Mouse (Mus musculus): ENCODE results near the gene Rit1. TPM values are rescaled to one million over a fixed set of nuclear protein-coding genes. Genes with fewer than 3 reads are reported as not detected.
"Not testable (repeated sequence)": the region's sequence is repeated elsewhere in the genome, so short reads cannot be mapped to it uniquely, and the experiment has no call there.

The Rit1 gene
- polyA plus RNA-seq, 1 experiment from 2014 or later, result 33.9 TPM

DNA sequence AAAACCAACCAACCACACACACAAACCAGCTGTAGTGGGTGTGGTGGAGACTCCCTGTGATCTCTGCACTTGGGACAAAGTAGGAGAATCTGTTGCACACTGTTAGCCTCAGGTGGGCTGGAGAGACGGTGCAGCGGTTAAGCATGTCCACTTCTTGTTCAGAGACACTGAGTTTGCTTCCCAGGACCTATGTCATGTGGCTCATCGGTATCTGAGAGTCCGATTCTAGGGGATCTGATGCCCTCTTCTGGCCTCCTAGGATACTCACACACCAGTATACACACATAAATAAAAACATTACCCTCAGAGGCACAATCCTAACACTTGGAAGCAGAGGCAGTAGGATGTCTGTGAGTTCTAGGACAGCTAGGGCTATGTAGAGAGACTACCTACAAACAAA is 37.6 kb downstream of the Rit1 start:
- ATAC-seq (replicated peaks; ENCODE audit: low FRiP score), result peak; percentile 57; the same call in 1 of the 2 replicates
- Histone ChIP-seq H3K4me1 (replicated peaks; ENCODE audit: control insufficient read depth, insufficient read depth, low read length) (peaks cover 14% of the 10 kb centered on the region), H3K27ac (ENCODE audit: low read depth, low read length) (no peak overlapping the region), H3K9me3 (ENCODE audit: control insufficient read depth, low read length) (no peaks in the 10 kb centered on the region), H3K27me3 (replicated peaks; ENCODE audit: control insufficient read depth, insufficient read depth, low read length) (no peaks in the 10 kb centered on the region), H3K4me3 (ENCODE audit: low read depth, low read length) (no peak overlapping the region), H3K4me2 (no peak overlapping the region), H3K9ac (ENCODE audit: low read depth, low read length) (no peak overlapping the region), H3K36me3 (ENCODE audit: control insufficient read depth, insufficient read depth, low read length) (no peaks in the 10 kb centered on the region)
- 50% methylated on average over 4 of the region's 4 CpGs for WGBS
- no peak for DNase-seq (ENCODE audit: low spot score)

DNA sequence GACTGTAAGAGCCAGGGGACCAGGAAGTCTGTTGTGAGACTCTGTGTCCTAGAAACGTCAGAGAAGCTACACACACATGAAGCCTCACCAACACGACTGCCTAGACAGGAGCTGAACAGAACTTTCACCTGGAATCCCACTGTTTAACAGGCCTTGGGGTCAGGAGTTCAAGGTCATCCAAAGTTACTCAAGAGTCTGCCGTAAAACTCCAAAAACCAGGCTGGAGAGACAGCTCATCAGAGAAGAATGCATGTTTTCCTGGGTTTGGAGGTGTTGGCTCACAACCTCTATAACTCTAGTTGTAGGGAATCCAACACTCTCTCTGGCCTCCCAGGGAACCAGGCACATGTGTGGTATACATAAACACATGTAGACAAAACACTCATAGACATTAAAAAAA is 38.9 kb downstream of the Rit1 start:
- no peak overlapping the region for H3K4me2 ChIP-seq
- H3K36me3 ChIP-seq (ENCODE audit: control insufficient read depth, insufficient read depth, low read length), result no peaks in the 10 kb centered on the region
- no peak overlapping the region for H3K9ac ChIP-seq (ENCODE audit: low read depth, low read length)
- no peak overlapping the region for H3K27ac ChIP-seq (ENCODE audit: low read depth, low read length)
- DNase-seq (ENCODE audit: low spot score) (no peak), ATAC-seq (replicated peaks; ENCODE audit: low FRiP score) (no peak)
- no peaks in the 10 kb centered on the region for H3K9me3 ChIP-seq (ENCODE audit: control insufficient read depth, low read length)
- no peaks in the 10 kb centered on the region for H3K27me3 ChIP-seq (replicated peaks; ENCODE audit: control insufficient read depth, insufficient read depth, low read length)
- no peak overlapping the region for H3K4me3 ChIP-seq (ENCODE audit: low read depth, low read length)
- WGBS, result 54% methylated on average over 3 of the region's 3 CpGs
- peaks cover 14% of the 10 kb centered on the region for H3K4me1 ChIP-seq (replicated peaks; ENCODE audit: control insufficient read depth, insufficient read depth, low read length)

- H3K4me3 ChIP-seq (ENCODE audit: low read depth, low read length), result no peak overlapping the region
- no peaks in the 10 kb centered on the region for H3K27me3 ChIP-seq (replicated peaks; ENCODE audit: control insufficient read depth, insufficient read depth, low read length)
- peaks cover 14% of the 10 kb centered on the region for H3K4me1 ChIP-seq (replicated peaks; ENCODE audit: control insufficient read depth, insufficient read depth, low read length)
- ATAC-seq (replicated peaks; ENCODE audit: low FRiP score) (no peak), DNase-seq (ENCODE audit: low spot score) (no peak)
- WGBS, result 50% methylated on average over 4 of the region's 4 CpGs
- H3K4me2 ChIP-seq, result no peak overlapping the region
- H3K27ac ChIP-seq (ENCODE audit: low read depth, low read length), result 0 out of 2 replicates have a peak overlapping the region, but pooled peaks have one; percentile 3
- H3K9ac ChIP-seq (ENCODE audit: low read depth, low read length), result no peak overlapping the region
- H3K9me3 ChIP-seq (ENCODE audit: control insufficient read depth, low read length), result no peaks in the 10 kb centered on the region
- no peaks in the 10 kb centered on the region for H3K36me3 ChIP-seq (ENCODE audit: control insufficient read depth, insufficient read depth, low read length)
Observed at GRCm38 (mm10) chr3:88756276-88756675, 39.6 kb downstream of the Rit1 start.

- H3K4me2 ChIP-seq, result peak overlapping the region; percentile 46
- 13% methylated on average over 5 of the region's 5 CpGs for WGBS
- peak overlapping the region; percentile 36 for H3K9ac ChIP-seq (ENCODE audit: low read depth, low read length)
Observed at GRCm38 (mm10) chr3:88758045-88758500, 41.4 kb downstream of the Rit1 start.

DNA sequence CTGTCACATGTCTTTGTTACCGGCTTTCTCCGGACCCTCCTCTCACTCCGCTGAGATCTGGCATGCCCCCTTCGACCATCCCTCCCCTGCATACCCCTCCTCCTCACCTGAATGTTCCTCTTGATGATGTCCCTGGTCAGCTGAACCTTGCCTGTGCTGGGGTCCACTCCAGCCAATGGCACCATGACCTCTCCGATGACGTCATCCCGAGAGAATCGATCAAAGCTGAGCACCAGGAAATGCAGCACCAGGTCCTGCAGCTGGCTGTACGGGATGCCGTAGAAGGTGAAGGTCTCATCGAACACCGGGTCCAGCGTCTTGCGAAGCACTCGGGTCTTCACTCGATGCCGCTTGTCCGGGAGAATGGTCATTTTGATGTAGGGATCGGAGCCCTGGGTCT is 45.0 kb downstream of the Rit1 start:
- 87% methylated on average over 19 of the region's 19 CpGs for WGBS
- no peak for ATAC-seq (replicated peaks; ENCODE audit: low FRiP score)
- H3K27me3 ChIP-seq (replicated peaks; ENCODE audit: control insufficient read depth, insufficient read depth, low read length), result no peaks in the 10 kb centered on the region
- H3K36me3 ChIP-seq (ENCODE audit: control insufficient read depth, insufficient read depth, low read length), result no peaks in the 10 kb centered on the region
- H3K4me2 ChIP-seq, result no peak overlapping the region
- H3K27ac ChIP-seq (ENCODE audit: low read depth, low read length), result no peak overlapping the region
- DNase-seq (ENCODE audit: low spot score), result no peak
- no peak overlapping the region for H3K9ac ChIP-seq (ENCODE audit: low read depth, low read length)
- no peak overlapping the region for H3K4me3 ChIP-seq (ENCODE audit: low read depth, low read length)
- peaks cover 12% of the 10 kb centered on the region for H3K4me1 ChIP-seq (replicated peaks; ENCODE audit: control insufficient read depth, insufficient read depth, low read length)
- H3K9me3 ChIP-seq (ENCODE audit: control insufficient read depth, low read length), result no peaks in the 10 kb centered on the region

More at GRCm38 (mm10) chr3:88758045-88758500, 41.4 kb downstream of the Rit1 start:
- H3K4me1 ChIP-seq (replicated peaks; ENCODE audit: control insufficient read depth, insufficient read depth, low read length), result peaks cover 14% of the 10 kb centered on the region
- ATAC-seq (replicated peaks; ENCODE audit: low FRiP score) (0 out of 2 replicates have a peak, but pooled peaks have one; percentile 53), DNase-seq (ENCODE audit: low spot score) (peak; percentile 49)
- H3K9me3 ChIP-seq (ENCODE audit: control insufficient read depth, low read length), result no peaks in the 10 kb centered on the region
- H3K4me3 ChIP-seq (ENCODE audit: low read depth, low read length), result no peak overlapping the region
- H3K27me3 ChIP-seq (replicated peaks; ENCODE audit: control insufficient read depth, insufficient read depth, low read length), result no peaks in the 10 kb centered on the region
- H3K27ac ChIP-seq (ENCODE audit: low read depth, low read length), result peak overlapping the region; percentile 80
- no peaks in the 10 kb centered on the region for H3K36me3 ChIP-seq (ENCODE audit: control insufficient read depth, insufficient read depth, low read length)

DNA sequence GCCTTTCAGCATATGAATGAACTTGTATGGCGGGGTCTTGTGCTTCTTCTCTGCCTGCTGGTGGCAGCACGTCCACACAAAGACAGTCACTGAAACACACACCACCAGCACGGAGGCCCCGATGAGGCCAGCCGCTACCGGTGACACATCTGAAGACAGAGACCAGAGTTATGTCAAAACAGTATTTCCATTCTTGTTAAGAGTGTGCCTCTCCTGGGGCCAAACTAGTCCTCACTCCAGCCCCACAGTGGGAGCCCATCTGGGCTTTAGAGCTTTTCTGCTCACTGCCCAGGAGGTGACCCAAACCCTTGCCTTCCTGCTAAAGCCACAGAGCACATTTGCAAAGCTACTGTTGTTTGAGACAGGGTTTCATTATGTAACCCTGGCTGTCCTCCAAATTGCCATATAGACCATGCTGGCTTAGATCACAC is 45.8 kb downstream of the Rit1 start:
- Histone ChIP-seq H3K4me3 (ENCODE audit: low read depth, low read length) (no peak overlapping the region), H3K4me2 (no peak overlapping the region), H3K27me3 (replicated peaks; ENCODE audit: control insufficient read depth, insufficient read depth, low read length) (no peaks in the 10 kb centered on the region), H3K4me1 (replicated peaks; ENCODE audit: control insufficient read depth, insufficient read depth, low read length) (peaks cover 12% of the 10 kb centered on the region), H3K9ac (ENCODE audit: low read depth, low read length) (no peak overlapping the region), H3K27ac (ENCODE audit: low read depth, low read length) (no peak overlapping the region), H3K9me3 (ENCODE audit: control insufficient read depth, low read length) (no peaks in the 10 kb centered on the region), H3K36me3 (ENCODE audit: control insufficient read depth, insufficient read depth, low read length) (no peaks in the 10 kb centered on the region)
- DNase-seq (ENCODE audit: low spot score) (no peak), ATAC-seq (replicated peaks; ENCODE audit: low FRiP score) (no peak)
- 50% methylated on average over 6 of the region's 6 CpGs for WGBS

- Histone ChIP-seq H3K9ac (ENCODE audit: low read depth, low read length) (peak overlapping the region; percentile 25; the same call in 1 of the 2 replicates), H3K4me2 (peak overlapping the region; percentile 59), H3K4me3 (ENCODE audit: low read depth, low read length) (peak overlapping the region; percentile 42)
- not testable (repeated sequence) for H3K27ac ChIP-seq (ENCODE audit: low read depth, low read length); H3K27me3 ChIP-seq (replicated peaks; ENCODE audit: control insufficient read depth, insufficient read depth, low read length); H3K36me3 ChIP-seq (ENCODE audit: control insufficient read depth, insufficient read depth, low read length); H3K9me3 ChIP-seq (ENCODE audit: control insufficient read depth, low read length); H3K4me1 ChIP-seq (replicated peaks; ENCODE audit: control insufficient read depth, insufficient read depth, low read length); DNase-seq (ENCODE audit: low spot score)
- WGBS, result under 1% methylated on average over 19 of the region's 28 CpGs
- ATAC-seq (replicated peaks; ENCODE audit: low FRiP score), result peak; percentile 59
Observed at GRCm38 (mm10) chr3:88771189-88771940, 54.7 kb downstream of the Rit1 start.

GRCm38 (mm10) chr3:88771941-88772280 is 55.3 kb downstream of the Rit1 start:
- not testable (repeated sequence) for H3K36me3 ChIP-seq (ENCODE audit: control insufficient read depth, insufficient read depth, low read length); H3K4me1 ChIP-seq (replicated peaks; ENCODE audit: control insufficient read depth, insufficient read depth, low read length); H3K9me3 ChIP-seq (ENCODE audit: control insufficient read depth, low read length); H3K9ac ChIP-seq (ENCODE audit: low read depth, low read length); H3K27me3 ChIP-seq (replicated peaks; ENCODE audit: control insufficient read depth, insufficient read depth, low read length); H3K27ac ChIP-seq (ENCODE audit: low read depth, low read length); DNase-seq (ENCODE audit: low spot score)
- ATAC-seq (replicated peaks; ENCODE audit: low FRiP score), result peak; percentile 18
- WGBS, result 9% methylated on average over 3 of the region's 6 CpGs
- Histone ChIP-seq H3K4me2 (peak overlapping the region; percentile 59), H3K4me3 (ENCODE audit: low read depth, low read length) (peak overlapping the region; percentile 42)

DNA sequence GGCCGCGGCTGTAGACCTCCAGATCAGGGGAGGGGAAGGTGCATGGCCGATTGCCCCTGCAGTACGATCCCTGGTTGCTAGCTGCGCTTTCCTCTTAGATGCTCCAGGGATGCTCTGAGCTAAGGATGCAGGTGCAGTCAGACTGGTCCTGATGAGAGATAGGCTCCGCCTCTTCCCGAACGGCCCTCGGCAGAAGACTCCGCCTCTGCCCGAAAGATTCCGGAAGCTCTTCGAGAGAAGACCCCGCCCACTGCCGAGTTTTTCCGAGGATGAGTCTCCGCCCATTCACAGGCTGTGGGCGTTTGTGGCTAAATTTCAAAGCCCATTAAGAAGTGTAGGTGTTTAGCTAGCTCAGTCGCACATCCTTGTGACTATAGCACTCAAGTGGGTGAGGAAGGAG is 55.8 kb downstream of the Rit1 start:
- ATAC-seq (replicated peaks; ENCODE audit: low FRiP score) (peak; percentile 61), DNase-seq (ENCODE audit: low spot score) (peak; percentile 65)
- H3K4me2 ChIP-seq, result peak overlapping the region; percentile 40
- H3K9ac ChIP-seq (ENCODE audit: low read depth, low read length); H3K27me3 ChIP-seq (replicated peaks; ENCODE audit: control insufficient read depth, insufficient read depth, low read length); H3K36me3 ChIP-seq (ENCODE audit: control insufficient read depth, insufficient read depth, low read length); H3K9me3 ChIP-seq (ENCODE audit: control insufficient read depth, low read length); H3K4me3 ChIP-seq (ENCODE audit: low read depth, low read length); H3K4me1 ChIP-seq (replicated peaks; ENCODE audit: control insufficient read depth, insufficient read depth, low read length); H3K27ac ChIP-seq (ENCODE audit: low read depth, low read length): not testable (repeated sequence)
- WGBS, result 2% methylated on average over 17 of the region's 19 CpGs
